Mouse (Mus musculus) left cerebral cortex, postnatal 25 days (tissue): ENCODE measurements around the gene Alppl2. TPM values are rescaled to one million over a fixed set of nuclear protein-coding genes. Genes with fewer than 3 reads are reported as not detected.
A peak's percentile ranks its signal among the peaks of the same experiment; 100 is the strongest.

Source experiments
- DNase-seq, 2 experiments: peaks; one replicate each; pipeline ENCODE4 v3.0.0; 2022; ENCODE audit warnings: low spot score in 2 of 2, mixed read lengths in 1 of 2
- intact Hi-C: fragments of 180-260 bp; cut with DNase I; formaldehyde crosslinking; loops from one replicate; pipeline ENCODE4 v1.15.1; 2025
- total RNA-seq, 2 experiments: library from RNA; stranded (reverse); gene quantifications; 2 replicates each; pipeline ENCODE4 v1.2.3; 2021

Gene Alppl2
- total RNA-seq, 2 experiments from 2014 or later, result not detected

DNA sequence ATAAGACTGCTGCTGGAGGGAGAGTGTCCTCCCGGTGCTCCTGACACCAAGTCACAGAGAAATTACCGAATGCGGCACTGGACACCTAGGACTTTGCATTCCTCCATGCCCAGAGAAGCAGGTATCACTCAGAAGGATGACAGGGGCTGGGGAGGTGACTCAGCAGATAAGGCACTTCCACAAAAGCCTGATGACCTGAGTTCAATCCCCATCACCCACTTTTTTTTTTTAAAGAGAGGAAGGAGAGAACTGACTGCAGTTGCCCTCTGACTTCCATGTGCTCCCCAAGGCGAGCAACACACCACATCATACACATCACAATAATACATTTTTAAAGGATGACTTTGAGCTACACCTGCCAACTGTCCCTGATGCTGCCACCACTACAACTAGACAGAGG, 32.7 kb downstream of the Alppl2 start:
- no peak for DNase-seq
- intact Hi-C loops, result no loop called here

- peak in 1 of 2 experiments; percentile 30 for DNase-seq
- intact Hi-C loops, result no loop called here
Observed at GRCm38 (mm10) chr1:87051369-87051768, 38.4 kb downstream of the Alppl2 start.

GRCm38 (mm10) chr1:87050700-87051099, 39.0 kb downstream of the Alppl2 start:
- no peak for DNase-seq
- intact Hi-C loops, result no loop called here

DNA sequence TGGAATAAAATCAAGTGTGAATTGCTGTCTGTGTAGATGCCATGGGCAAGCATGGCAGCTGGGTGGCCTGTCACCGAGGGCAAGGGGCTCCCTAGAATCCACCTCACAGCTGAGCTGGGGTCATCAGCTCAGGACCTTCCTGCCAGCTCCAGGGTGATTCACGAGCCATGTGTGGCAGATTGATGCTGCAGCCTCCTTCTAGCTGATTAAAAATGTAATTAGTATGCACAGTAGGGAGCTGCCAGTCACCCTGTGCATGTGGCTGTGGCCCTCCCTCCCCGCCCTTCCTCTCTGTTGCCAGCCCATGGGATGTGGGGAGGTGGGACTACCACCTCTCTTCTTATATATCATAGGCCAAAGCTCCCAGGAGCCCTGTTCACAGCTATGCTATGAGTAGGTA, 39.7 kb downstream of the Alppl2 start:
- intact Hi-C loops, result no loop called here

DNA sequence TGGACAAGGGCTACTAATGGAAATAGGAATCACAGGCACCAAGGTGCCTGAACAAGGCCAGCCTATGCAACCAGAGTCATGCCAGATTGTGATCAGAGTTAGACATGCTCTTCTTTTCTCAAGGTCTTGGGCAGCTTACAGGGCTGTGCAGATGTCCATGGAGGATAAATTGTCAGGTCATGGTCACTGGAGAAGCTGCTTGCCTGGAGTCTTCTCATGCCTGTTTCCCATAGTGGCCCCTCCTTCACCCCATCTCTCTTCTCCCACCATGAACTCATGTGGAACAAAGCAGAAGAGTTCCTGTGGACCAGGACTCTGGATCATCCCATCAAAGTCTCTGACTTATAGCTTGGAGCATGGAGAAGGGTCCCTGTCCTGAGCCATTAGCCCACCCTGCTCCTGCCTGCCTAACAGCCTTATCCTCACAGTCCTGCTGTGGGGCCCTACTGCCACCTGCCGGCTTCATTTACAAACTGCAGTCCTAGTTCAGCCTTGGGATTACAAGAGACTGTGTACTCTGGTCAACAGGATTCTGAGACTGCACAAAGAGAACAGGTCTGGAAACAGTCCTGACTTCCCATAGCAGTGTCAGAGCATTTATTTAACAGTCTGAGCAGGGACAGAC, 47.8 kb downstream of the Alppl2 start:
- intact Hi-C loops, result loop anchor here (1.0 to 5.0 kb wide), 5 partner anchors 130 to 423 kb away; partner anchors contain the start of gene Nppc
- peak; percentile 80 to 82 for DNase-seq

More for the DNA sequence above, 39.7 kb downstream of the Alppl2 start:
- no peak for DNase-seq

GRCm38 (mm10) chr1:87041119-87041518, 48.6 kb downstream of the Alppl2 start:
- intact Hi-C loops, result loop anchor here (5.0 kb wide), 1 partner anchor 129 kb away; no protein-coding TSS in a partner anchor
- DNase-seq, result peak; percentile 68

DNA sequence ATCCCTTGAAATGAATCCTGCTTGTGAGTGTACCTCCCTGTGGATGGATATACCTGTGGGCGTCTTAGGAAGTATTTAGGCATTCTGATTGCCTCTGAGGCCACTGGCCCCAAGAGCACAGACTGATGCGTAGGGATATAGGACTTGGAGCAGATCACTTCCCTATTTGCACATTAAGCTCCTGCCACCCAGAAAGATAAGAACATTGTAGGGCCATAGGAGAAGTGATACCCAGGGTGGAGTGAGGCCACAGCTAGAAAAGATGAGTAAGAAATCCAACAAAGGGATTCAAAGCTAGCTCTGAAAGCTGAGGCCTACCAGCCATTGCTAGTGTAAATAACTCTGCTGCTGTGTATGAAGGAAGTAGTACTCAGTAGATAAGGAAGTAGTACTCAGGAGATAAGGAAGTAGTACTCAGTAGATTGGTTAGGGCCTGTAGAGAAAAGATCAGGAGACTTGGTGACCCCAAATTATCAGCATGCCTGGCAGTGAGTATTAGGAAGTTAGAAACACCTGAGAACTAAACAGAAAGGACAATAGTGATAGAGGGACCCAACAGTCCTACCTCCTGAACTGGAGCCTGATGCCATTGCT, 51.2 kb downstream of the Alppl2 start:
- no peak for DNase-seq
- intact Hi-C loops, result no loop called here

Other genes with a start within 250 kb of the Alppl2 start
- gene Alpi, start 11.7 kb upstream of the Alppl2 start, total RNA-seq, result not detected
- gene Akp3, start 35.0 kb upstream of the Alppl2 start, total RNA-seq, result not detected
- 10 to 100 TPM in 1 of 2 experiments, 1 to 10 TPM in 1; 6.6 to 14.8 TPM for gene Ecel1, start 66.6 kb upstream of the Alppl2 start, total RNA-seq
- gene Prss56, start 93.4 kb upstream of the Alppl2 start, total RNA-seq, result 1 to 10 TPM; 2.1 to 2.4 TPM
- not detected for gene Chrnd, start 100.7 kb upstream of the Alppl2 start, total RNA-seq
- gene Chrng, start 114.7 kb upstream of the Alppl2 start, total RNA-seq, result not detected
- 10 to 100 TPM; 68.0 to 69.0 TPM for gene Eif4e2, start 124.0 kb upstream of the Alppl2 start, total RNA-seq
- 10 to 100 TPM; 11.6 to 12.1 TPM for gene Efhd1, start 174.4 kb upstream of the Alppl2 start, total RNA-seq
- gene Gigyf2, start 237.1 kb upstream of the Alppl2 start, total RNA-seq, result 100 to 1,000 TPM; 107 to 108 TPM